Mouse (Mus musculus) thymus, postnatal 4 days (tissue): ENCODE measurements at regions not wholly inside any gene's neighbourhood (a gene's known extent, or its start where the extent isn't known, plus 50 kb on each side); places are given as distances from the start of the nearest gene placed in this dataset.

ENCODE experiments used
- DNase-seq: peaks from one replicate; pipeline ENCODE4 v3.0.0; 2021

GRCm38 (mm10) chr10:44723321-44723720 is 195.0 kb upstream of the Prdm1 start:
- DNase-seq: no peak

GRCm38 (mm10) chr10:44721670-44722069 is 193.4 kb upstream of the Prdm1 start:
- no peak for DNase-seq

GRCm38 (mm10) chr10:44716612-44717011 is 188.3 kb upstream of the Prdm1 start:
- no peak for DNase-seq

GRCm38 (mm10) chr10:44715902-44716301 is 187.6 kb upstream of the Prdm1 start:
- no peak for DNase-seq

GRCm38 (mm10) chr10:44708830-44709229 is 180.5 kb upstream of the Prdm1 start:
- no peak for DNase-seq

- DNase-seq: no peak
Observed at GRCm38 (mm10) chr10:44704143-44704542, 175.8 kb upstream of the Prdm1 start.

- DNase-seq: no peak
Observed at GRCm38 (mm10) chr10:44702108-44702507, 173.8 kb upstream of the Prdm1 start.

- no peak for DNase-seq
Observed at GRCm38 (mm10) chr10:44699988-44700537, 171.8 kb upstream of the Prdm1 start.

- DNase-seq: no peak
Observed at GRCm38 (mm10) chr10:44697966-44698365, 169.7 kb upstream of the Prdm1 start.

GRCm38 (mm10) chr10:44696973-44697372 is 168.7 kb upstream of the Prdm1 start:
- no peak for DNase-seq

GRCm38 (mm10) chr10:44691590-44692327 is 163.5 kb upstream of the Prdm1 start:
- DNase-seq: no peak

GRCm38 (mm10) chr10:44688555-44688954 is 160.3 kb upstream of the Prdm1 start:
- DNase-seq: no peak

GRCm38 (mm10) chr10:44686055-44686454 is 157.8 kb upstream of the Prdm1 start:
- DNase-seq: no peak

GRCm38 (mm10) chr10:44685215-44685614 is 156.9 kb upstream of the Prdm1 start:
- no peak for DNase-seq

- no peak for DNase-seq
Observed at GRCm38 (mm10) chr10:44676506-44676905, 148.2 kb upstream of the Prdm1 start.

- DNase-seq: no peak
Observed at GRCm38 (mm10) chr10:44665509-44666144, 137.3 kb upstream of the Prdm1 start.

GRCm38 (mm10) chr10:44659499-44659898 is 131.2 kb upstream of the Prdm1 start:
- DNase-seq: no peak

GRCm38 (mm10) chr10:44653761-44654160 is 125.5 kb upstream of the Prdm1 start:
- DNase-seq: no peak

- DNase-seq: no peak
Observed at GRCm38 (mm10) chr10:44647021-44647420, 118.7 kb upstream of the Prdm1 start.

GRCm38 (mm10) chr10:44646615-44647014 is 118.3 kb upstream of the Prdm1 start:
- DNase-seq: no peak

- DNase-seq: no peak
Observed at GRCm38 (mm10) chr10:44641616-44642015, 113.3 kb upstream of the Prdm1 start.

- no peak for DNase-seq
Observed at GRCm38 (mm10) chr10:44640620-44641019, 112.3 kb upstream of the Prdm1 start.

GRCm38 (mm10) chr10:44638678-44639077 is 110.4 kb upstream of the Prdm1 start:
- DNase-seq: no peak

- DNase-seq: no peak
Observed at GRCm38 (mm10) chr10:44636786-44637185, 108.5 kb upstream of the Prdm1 start.
